Mouse (Mus musculus) forebrain, embryonic 15.5 days (tissue): ENCODE results near the gene Mcpt2. TPM values are rescaled to one million over a fixed set of nuclear protein-coding genes. Genes with fewer than 3 reads are reported as not detected.
"Not testable (repeated sequence)": the region's sequence is repeated elsewhere in the genome, so short reads cannot be mapped to it uniquely, and the experiment has no call there.

ENCODE experiments used
- ATAC-seq: fragments of 200-750 bp; cut with Nextera tagmentation; replicated peaks from 2 replicates; pipeline ENCODE4 v1.8.0; 2017; ENCODE audit warnings: mild to moderate bottlenecking, moderate TSS enrichment, moderate library complexity
- H3K27ac ChIP-seq: fragments of 300-500 bp; sonication (generic); replicated peaks from 2 replicates; pipeline ENCODE4 v1.5.1; 2015; ENCODE audit warnings: mild to moderate bottlenecking, inconsistent platforms
- H3K27me3 ChIP-seq: fragments of 300-500 bp; sonication (generic); 2 replicates; pipeline ENCODE4 v1.6.1; 2015; ENCODE audit warnings: inconsistent platforms
- H3K36me3 ChIP-seq: fragments of 300-500 bp; sonication (generic); 2 replicates; pipeline ENCODE4 v1.6.1; 2015; ENCODE audit warnings: mild to moderate bottlenecking, inconsistent platforms
- H3K4me1 ChIP-seq: fragments of 300-500 bp; sonication (generic); 2 replicates; pipeline ENCODE4 v1.6.1; 2015; ENCODE audit warnings: inconsistent platforms
- H3K4me2 ChIP-seq: fragments of 300-500 bp; sonication (generic); replicated peaks from 2 replicates; pipeline ENCODE4 v1.6.1; 2015; ENCODE audit warnings: mild to moderate bottlenecking, inconsistent platforms
- H3K4me3 ChIP-seq: fragments of 300-500 bp; sonication (generic); 2 replicates; pipeline ENCODE4 v1.5.1; 2015; ENCODE audit warnings: mild to moderate bottlenecking, inconsistent platforms
- H3K9ac ChIP-seq: fragments of 300-500 bp; sonication (generic); replicated peaks from 2 replicates; pipeline ENCODE4 v1.6.1; 2015; ENCODE audit warnings: mild to moderate bottlenecking, inconsistent platforms
- H3K9me3 ChIP-seq: fragments of 300-500 bp; sonication (generic); 2 replicates; pipeline ENCODE4 v1.6.1; 2016; ENCODE audit warnings: inconsistent platforms
- WGBS: fragments of 180-500 bp; shearing (Covaris S2); methylation state at CpG from one replicate; pipeline ENCODE4 v1.1.7; 2015; ENCODE audit warnings: mixed read lengths; 5-methylcytosine and 5-hydroxymethylcytosine counted together
- polyA plus RNA-seq: library from polyadenylated mRNA; unstranded; fragments of >200 nt; fragmentation: Nextera tagmentation; extraction: Ambion mirVana; gene quantifications from 2 replicates; pipeline ENCODE4 v1.2.1, GENCODE M21; 2015

The Mcpt2 gene
- polyA plus RNA-seq, result not detected in 2 replicates

- not testable (repeated sequence) for H3K4me1 ChIP-seq, H3K36me3 ChIP-seq, H3K27ac ChIP-seq, H3K9me3 ChIP-seq, H3K4me3 ChIP-seq, ATAC-seq, H3K9ac ChIP-seq, H3K4me2 ChIP-seq, H3K27me3 ChIP-seq
- 74% methylated on average over 1 of the region's 1 CpGs for WGBS
These were observed at the start of gene Mcpt2 for GRCm38 (mm10) chr14:56041792-56042191. Gene Mcpt2, plus strand, starts transcription at chr14:56042041.

- H3K4me1 ChIP-seq, result no peaks in the 10 kb centered on the region
- no peaks in the 10 kb centered on the region for H3K36me3 ChIP-seq
- no peak for ATAC-seq
- H3K4me2 ChIP-seq, result no peak overlapping the region
- H3K9ac ChIP-seq, result no peak overlapping the region
- H3K27ac ChIP-seq, result no peak overlapping the region
- no peaks in the 10 kb centered on the region for H3K27me3 ChIP-seq
- no peaks in the 10 kb centered on the region for H3K9me3 ChIP-seq
- no peak overlapping the region for H3K4me3 ChIP-seq
- WGBS, result 83% methylated on average over 3 of the region's 3 CpGs
These were observed 28.7 kb upstream of the Mcpt2 start for GRCm38 (mm10) chr14:56013147-56013546.

GRCm38 (mm10) chr14:56013924-56014323 is 27.9 kb upstream of the Mcpt2 start:
- no peak overlapping the region for H3K27ac ChIP-seq

GRCm38 (mm10) chr14:56017671-56018070 is 24.2 kb upstream of the Mcpt2 start, which contains the start of gene Mcpt1:
Gene Mcpt1, plus strand, starts transcription at chr14:56017971.
- H3K27ac ChIP-seq, H3K4me1 ChIP-seq, H3K27me3 ChIP-seq, H3K4me2 ChIP-seq, ATAC-seq, H3K9ac ChIP-seq, H3K4me3 ChIP-seq, H3K9me3 ChIP-seq, H3K36me3 ChIP-seq: not testable (repeated sequence)
- 77% methylated on average over 3 of the region's 3 CpGs for WGBS

More at GRCm38 (mm10) chr14:56013924-56014323, 27.9 kb upstream of the Mcpt2 start:
- Histone ChIP-seq H3K4me1 (no peaks in the 10 kb centered on the region), H3K9me3 (no peaks in the 10 kb centered on the region), H3K4me2 (no peak overlapping the region), H3K4me3 (no peak overlapping the region), H3K36me3 (no peaks in the 10 kb centered on the region), H3K9ac (no peak overlapping the region), H3K27me3 (no peaks in the 10 kb centered on the region)
- ATAC-seq, result no peak
- WGBS, result 93% methylated on average over 2 of the region's 2 CpGs

- WGBS, result 67% methylated on average over 1 of the region's 1 CpGs
- Histone ChIP-seq H3K27me3 (no peaks in the 10 kb centered on the region), H3K4me1 (no peaks in the 10 kb centered on the region), H3K9me3 (no peaks in the 10 kb centered on the region), H3K9ac (no peak overlapping the region), H3K4me3 (no peak overlapping the region), H3K36me3 (no peaks in the 10 kb centered on the region), H3K27ac (no peak overlapping the region), H3K4me2 (no peak overlapping the region)
- no peak for ATAC-seq
These were observed 22.4 kb upstream of the Mcpt2 start for GRCm38 (mm10) chr14:56019446-56019845.

- H3K4me1 ChIP-seq, ATAC-seq, H3K27ac ChIP-seq, H3K27me3 ChIP-seq, H3K4me2 ChIP-seq, H3K9me3 ChIP-seq, H3K4me3 ChIP-seq, H3K36me3 ChIP-seq, H3K9ac ChIP-seq: not testable (repeated sequence)
- 89% methylated on average over 4 of the region's 4 CpGs for WGBS
These were observed 20.5 kb upstream of the Mcpt2 start for GRCm38 (mm10) chr14:56021305-56021704.

GRCm38 (mm10) chr14:56030395-56030794 is 11.4 kb upstream of the Mcpt2 start, which contains the start of gene Mcpt9:
Gene Mcpt9, minus strand, starts transcription at chr14:56030495.
- H3K9ac ChIP-seq, H3K4me1 ChIP-seq, H3K4me2 ChIP-seq, H3K27me3 ChIP-seq, H3K9me3 ChIP-seq, H3K4me3 ChIP-seq, ATAC-seq, H3K36me3 ChIP-seq, H3K27ac ChIP-seq: not testable (repeated sequence)
- 86% methylated on average over 3 of the region's 3 CpGs for WGBS

GRCm38 (mm10) chr14:56034433-56034832 is 7.4 kb upstream of the Mcpt2 start:
- H3K27me3 ChIP-seq, result no peaks in the 10 kb centered on the region
- no peak overlapping the region for H3K4me3 ChIP-seq
- no peak overlapping the region for H3K4me2 ChIP-seq
- no peaks in the 10 kb centered on the region for H3K36me3 ChIP-seq
- ATAC-seq, result no peak
- H3K4me1 ChIP-seq, result no peaks in the 10 kb centered on the region
- 89% methylated on average over 2 of the region's 2 CpGs for WGBS
- no peak overlapping the region for H3K9ac ChIP-seq
- H3K27ac ChIP-seq, result no peak overlapping the region
- H3K9me3 ChIP-seq, result no peaks in the 10 kb centered on the region

GRCm38 (mm10) chr14:56055408-56055807 is 13.6 kb downstream of the Mcpt2 start:
- Histone ChIP-seq H3K36me3 (no peaks in the 10 kb centered on the region), H3K27me3 (no peaks in the 10 kb centered on the region), H3K4me1 (no peaks in the 10 kb centered on the region), H3K9me3 (no peaks in the 10 kb centered on the region), H3K4me3 (no peak overlapping the region), H3K4me2 (no peak overlapping the region), H3K9ac (no peak overlapping the region), H3K27ac (no peak overlapping the region)
- ATAC-seq, result no peak
- WGBS, result 89% methylated on average over 3 of the region's 3 CpGs

- ATAC-seq, result no peak
- Histone ChIP-seq H3K9ac (no peak overlapping the region), H3K27me3 (no peaks in the 10 kb centered on the region), H3K36me3 (no peaks in the 10 kb centered on the region), H3K4me1 (no peaks in the 10 kb centered on the region), H3K9me3 (no peaks in the 10 kb centered on the region), H3K27ac (no peak overlapping the region), H3K4me2 (no peak overlapping the region), H3K4me3 (no peak overlapping the region)
- 94% methylated on average over 4 of the region's 4 CpGs for WGBS
These were observed 15.9 kb downstream of the Mcpt2 start for GRCm38 (mm10) chr14:56057722-56058121.

GRCm38 (mm10) chr14:56062213-56062612 is 20.4 kb downstream of the Mcpt2 start, which contains the start of gene Mcpt4:
Gene Mcpt4, minus strand, starts transcription at chr14:56062313.
- ATAC-seq, result not testable (repeated sequence)

GRCm38 (mm10) chr14:56082016-56082415 is 40.2 kb downstream of the Mcpt2 start:
- Histone ChIP-seq H3K9ac (no peak overlapping the region), H3K27ac (no peak overlapping the region), H3K27me3 (no peaks in the 10 kb centered on the region), H3K4me1 (no peaks in the 10 kb centered on the region), H3K9me3 (no peaks in the 10 kb centered on the region), H3K36me3 (no peaks in the 10 kb centered on the region), H3K4me2 (no peak overlapping the region), H3K4me3 (no peak overlapping the region)
- WGBS, result 61% methylated on average over 4 of the region's 4 CpGs
- no peak for ATAC-seq

More at GRCm38 (mm10) chr14:56062213-56062612, 20.4 kb downstream of the Mcpt2 start, which contains the start of gene Mcpt4:
- H3K4me1 ChIP-seq, H3K4me2 ChIP-seq, H3K9ac ChIP-seq, H3K27ac ChIP-seq, H3K36me3 ChIP-seq, H3K4me3 ChIP-seq, H3K9me3 ChIP-seq, H3K27me3 ChIP-seq: not testable (repeated sequence)
- WGBS, result 75% methylated on average over 3 of the region's 3 CpGs

GRCm38 (mm10) chr14:56085167-56085566 is 43.3 kb downstream of the Mcpt2 start, which contains the start of gene Mcpt8:
Gene Mcpt8, minus strand, starts transcription at chr14:56085273.
- 98% methylated on average over 2 of the region's 2 CpGs for WGBS
- H3K36me3 ChIP-seq, result no peaks in the 10 kb centered on the region
- no peak for ATAC-seq
- no peak within 1 kb of the TSS for H3K4me2 ChIP-seq
- H3K9ac ChIP-seq, result no peak within 1 kb of the TSS
- H3K4me1 ChIP-seq, result no peaks in the 10 kb centered on the region
- H3K9me3 ChIP-seq, result no peaks in the 10 kb centered on the region
- no peak within 1 kb of the TSS for H3K27ac ChIP-seq
- no peak within 1 kb of the TSS for H3K4me3 ChIP-seq
- H3K27me3 ChIP-seq, result no peaks in the 10 kb centered on the region
